ENCODE assay signal across 22 mouse cellular contexts in genomic region chrX:41941840-41942239, GRCm38 (mm10). TPM values are rescaled to one million over a fixed set of nuclear protein-coding genes. Genes with fewer than 3 reads are reported as not detected.
DNase-seq lines count a peak whose midpoint lies in the region; ATAC-seq and TF ChIP-seq lines count a peak whose summit lies in the region.
"Had no signal": no experiment of that assay in that cellular context is flagged by ENCODE, and none has a peak within 500 bp of the region (broad histone marks: within the 10 kb centered on the region; RNA-seq: fewer than 3 reads in every experiment).

No protein-coding gene starts in this region.

- no peak overlapping the region for H3K4me2 ChIP-seq in lung, postnatal 0 days (replicated peaks; ENCODE audit: low read depth, low read length)

- no peak for TF ChIP-seq POLR2A in lung, adult 2 months (IDR thresholded peaks at IDR 0.05; ENCODE audit: borderline replicate concordance, extremely low read depth, low read depth, low read length)

- no peak overlapping the region for H3K27ac ChIP-seq in lung, postnatal 0 days (ENCODE audit: low read length)

- no peaks in the 10 kb centered on the region for H3K4me1 ChIP-seq in lung, postnatal 0 days (ENCODE audit: insufficient read depth, low read depth, low read length)
- no peaks in the 10 kb centered on the region for H3K4me1 ChIP-seq in lung, adult 2 months (ENCODE audit: control insufficient read depth, insufficient read depth, low read length)

- DNase-seq in lung, postnatal 0 days (ENCODE audit: low spot score): peak; percentile 35
- DNase-seq in lung, postnatal 4 days: no peak
- DNase-seq in lung, postnatal 10 days: peak; percentile 2
- no peak for DNase-seq in lung, postnatal 14 days
- peak; percentile 25 for DNase-seq in lung, postnatal 25 days (ENCODE audit: low spot score)
- no peak for DNase-seq in lung, adult 2 months
- peak; percentile 55 for DNase-seq in lung, postnatal 36 days
- DNase-seq in cerebellum, adult 8-10 months: no peak
- DNase-seq: adrenal gland, adult 2 months; adrenal gland, adult 8-10 months; adrenal gland, postnatal 10 days; adrenal gland, postnatal 14 days; adrenal gland, postnatal 25 days; adrenal gland, postnatal 36 days; B cell, adult 2 months; cerebellum, adult 11 months; cerebellum, adult 11-12 months had no signal

- ATAC-seq in lung, postnatal 0 days: peak; percentile 61
- ATAC-seq: activated CD4-positive, CD25-positive, alpha-beta regulatory T cell, adult 4 months; CD4-positive, CD25-positive, alpha-beta regulatory T cell, adult 4 months; Patski had no signal

- H3K9me3 ChIP-seq in lung, postnatal 0 days (ENCODE audit: low read length): no peaks in the 10 kb centered on the region
- H3K9me3 ChIP-seq: G1E had no signal

- H3K4me3 ChIP-seq in lung, postnatal 0 days (ENCODE audit: low read depth, low read length): no peak overlapping the region
- no peak overlapping the region for H3K4me3 ChIP-seq in lung, adult 2 months (replicated peaks; ENCODE audit: extremely low read depth, low read depth, low read length)

- no peak for TF ChIP-seq CTCF in lung, postnatal 0 days (IDR thresholded peaks at IDR 0.05)
- no peak for TF ChIP-seq CTCF in lung, adult 2 months (IDR thresholded peaks at IDR 0.05; ENCODE audit: insufficient read depth, low read length)

- TF ChIP-seq EP300 in lung, postnatal 0 days (IDR thresholded peaks at IDR 0.05): no peak

- WGBS in lung, postnatal 0 days: 79% methylated on average over 5 of the region's 5 CpGs
- 71% methylated on average over 5 of the region's 5 CpGs for WGBS in lung, adult 2 months

- H3K27me3 ChIP-seq in lung, postnatal 0 days (replicated peaks; ENCODE audit: insufficient read depth, low read length): no peaks in the 10 kb centered on the region
- H3K27me3 ChIP-seq: CH12.LX had no signal

- no peak overlapping the region for H3K9ac ChIP-seq in lung, postnatal 0 days (replicated peaks; ENCODE audit: low read depth)

- H3K36me3 ChIP-seq in lung, postnatal 0 days (ENCODE audit: insufficient read depth, low read length): no peaks in the 10 kb centered on the region
- H3K36me3 ChIP-seq: G1E had no signal

RNA-seq across cellular contexts. Expression of gene Thoc2, which starts 21.4 kb away (rescaled TPM):
- polyA plus RNA-seq in lung, postnatal 0 days (2015; fragmentation: Nextera tagmentation; extraction: Ambion mirVana): 58.0 and 69.8 TPM in 2 replicates
- polyA plus RNA-seq in lung, adult 2 months (2012; rRNA removed): 3.9 and 9.5 TPM in 2 replicates

Comparison
In these comparisons a context has a peak if more than half of its experiments do, and no peak if none do; other contexts are left out.
1. DNase-seq: peak in lung, postnatal 0 days (single experiment), lung, postnatal 10 days (single experiment), lung, postnatal 25 days (single experiment) and lung, postnatal 36 days (single experiment); none in lung, postnatal 4 days (0 of 2), lung, postnatal 14 days (single experiment), lung, adult 2 months (single experiment) and cerebellum, adult 8-10 months (single experiment).